Mouse (Mus musculus) T-helper 17 cell (primary cell): ENCODE results near the gene Prune1.

ENCODE experiments used
- in situ Hi-C, 2 experiments: fragments of 300-600 bp; cut with MboI, MseI; formaldehyde crosslinking; loops; 1 replicate in 1 of 2; 2 replicates in 1 of 2; pipeline ENCODE4 v1.15.1; 2025; ENCODE audit warnings: high pct_unique_total_duplicates in 2 of 2

Prune1 gene

DNA sequence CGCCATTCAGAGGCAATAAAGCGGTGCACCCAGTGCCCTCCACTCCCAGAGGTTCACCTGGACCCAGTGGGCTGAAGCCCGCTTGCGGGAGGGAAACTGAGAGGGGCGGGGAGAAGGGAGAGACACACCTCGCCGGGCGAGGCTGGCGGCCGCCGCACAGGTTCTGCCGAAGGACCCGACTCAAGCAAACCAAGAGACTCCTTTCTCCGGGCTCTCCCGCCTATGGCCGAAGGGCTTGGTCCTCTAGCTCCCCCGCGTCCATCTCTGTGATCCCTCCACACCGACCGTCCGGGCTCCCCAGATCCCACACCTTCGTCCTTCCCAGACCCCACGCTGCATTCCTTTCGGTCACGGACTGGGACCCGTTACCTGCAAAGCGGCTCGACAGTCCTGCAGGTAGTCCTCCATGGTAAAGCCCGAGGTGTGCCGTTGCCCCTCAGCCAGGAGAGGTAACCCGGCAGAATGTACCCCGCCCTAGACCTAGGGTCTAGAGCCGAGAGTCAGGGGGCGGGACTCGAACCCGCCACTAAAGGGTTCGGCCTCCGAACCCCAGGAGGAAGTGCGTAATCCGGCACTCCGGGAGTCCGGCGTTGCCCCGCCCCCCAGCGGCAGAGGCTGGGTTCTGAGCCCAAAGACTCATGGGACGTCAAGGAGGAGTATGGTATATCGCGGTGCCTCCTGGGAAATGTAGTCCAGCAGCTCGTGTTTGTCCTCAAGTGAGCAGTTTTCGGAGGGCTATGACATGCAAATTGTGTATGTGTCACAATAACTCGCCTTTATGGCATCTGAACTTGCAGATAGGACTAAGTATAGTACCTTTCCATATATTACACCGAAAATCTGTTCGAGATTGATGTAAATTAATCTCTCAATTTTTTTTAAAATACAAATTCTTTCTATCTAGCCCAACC, at the start of gene Prune1, which contains the start of gene Mindy1:
Gene Prune1 (minus strand): TSS at position 861 of the 911 bp plus-strand sequence.
Gene Mindy1 (plus strand): TSS at position 130 of the 911 bp plus-strand sequence.
- in situ Hi-C loops, result no loop called here

DNA sequence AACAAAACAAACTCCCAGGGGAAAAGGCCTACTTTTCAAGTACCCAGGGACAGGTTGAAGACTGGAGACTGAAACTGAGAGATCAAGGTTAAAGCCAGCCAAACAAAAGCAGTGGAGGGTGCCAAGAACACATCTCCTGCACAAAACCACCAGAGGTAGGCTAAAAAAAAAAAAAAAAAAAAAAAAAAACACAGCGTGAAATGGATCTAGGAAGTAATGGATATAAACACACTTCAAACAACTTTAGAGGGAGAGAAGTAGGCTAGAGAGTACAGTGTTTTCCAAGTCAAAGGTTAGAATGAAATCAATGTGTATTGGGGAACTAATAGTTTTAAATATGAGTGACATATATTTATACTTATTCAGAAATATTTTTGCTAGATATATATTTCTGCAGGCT, 49.7 kb upstream of the Prune1 start:
- in situ Hi-C loops, result loop anchor here (10.0 kb wide), 3 partner anchors 443 to 513 kb away; no protein-coding TSS in a partner anchor

DNA sequence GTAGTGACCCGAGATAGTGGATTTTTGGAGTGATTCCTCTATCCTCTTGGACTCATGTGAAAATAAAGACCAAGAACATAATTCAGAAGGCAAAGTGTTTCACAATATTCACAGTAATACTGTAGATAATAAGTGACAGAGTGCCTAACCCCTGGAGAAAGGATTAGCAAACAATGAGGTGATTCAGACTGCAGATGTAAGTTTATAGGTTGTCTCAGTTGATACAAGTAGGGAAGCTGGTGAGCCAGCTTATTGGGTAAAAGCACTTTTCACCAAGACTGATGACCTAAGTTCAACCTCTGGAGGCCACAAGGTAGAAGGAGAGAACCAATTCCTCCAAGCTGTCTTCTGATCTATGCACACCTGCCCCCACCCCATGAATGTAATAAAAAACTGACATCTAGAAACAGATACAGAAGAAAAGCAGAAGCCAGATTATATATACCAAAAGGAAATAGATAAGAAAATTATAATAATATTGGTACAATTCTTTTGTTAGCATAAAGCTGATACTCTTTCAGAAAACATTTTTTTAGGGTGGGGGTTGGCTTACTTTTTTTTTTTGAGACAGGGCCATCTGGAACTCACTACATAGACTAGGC, 47.0 kb upstream of the Prune1 start:
- in situ Hi-C loops, result no loop called here

DNA sequence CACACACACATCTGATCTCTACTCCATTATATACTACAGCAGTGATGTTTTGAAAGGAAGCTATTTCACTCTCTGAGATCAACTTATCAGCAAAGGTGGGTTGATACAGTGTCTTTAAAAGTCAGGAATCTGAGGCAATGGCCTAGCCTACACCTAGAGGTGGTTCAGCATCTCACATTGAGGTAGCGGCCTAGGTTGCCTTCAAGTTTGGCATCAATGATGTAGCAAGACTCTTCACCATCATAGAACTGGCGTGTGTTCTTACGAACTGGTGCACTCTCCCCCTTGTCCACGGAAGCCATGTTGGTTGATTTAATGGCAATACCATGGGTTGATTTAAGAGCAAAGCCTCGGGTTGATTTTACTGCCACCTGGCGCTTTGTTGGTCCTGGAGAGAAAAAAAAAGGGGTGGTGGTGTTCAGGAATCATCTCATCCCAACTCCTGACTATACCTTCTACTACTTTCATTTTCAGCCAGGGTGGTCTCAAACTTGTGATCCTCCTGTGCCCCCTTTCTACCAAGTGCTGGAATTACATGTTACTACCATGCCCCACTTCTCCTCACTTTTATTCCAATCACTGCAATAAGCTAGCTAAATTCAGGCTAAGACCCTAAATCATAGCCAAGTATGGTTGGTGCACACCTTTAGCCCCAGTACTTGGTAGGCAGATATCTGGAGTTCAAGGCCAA, 42.7 kb upstream of the Prune1 start:
- in situ Hi-C loops, result no loop called here

DNA sequence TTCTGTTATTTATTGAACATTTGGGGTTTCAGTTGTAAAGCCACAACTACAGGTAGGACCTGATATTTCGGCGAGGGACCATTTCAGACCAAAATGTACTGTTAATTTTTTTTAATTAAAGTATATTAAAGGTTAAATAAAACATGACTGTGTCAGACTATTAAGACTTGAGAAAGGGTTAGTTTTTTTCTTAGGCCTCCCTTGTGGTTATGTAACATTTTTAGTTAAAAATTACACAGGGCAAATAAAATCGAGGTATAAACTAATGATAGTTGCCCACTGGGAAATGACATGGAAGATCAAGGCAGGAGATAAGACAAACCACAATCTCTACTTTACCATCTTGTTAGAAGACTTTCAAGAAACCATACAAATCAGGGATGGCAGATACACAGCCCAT, 41.6 kb upstream of the Prune1 start:
- in situ Hi-C loops, result no loop called here

DNA sequence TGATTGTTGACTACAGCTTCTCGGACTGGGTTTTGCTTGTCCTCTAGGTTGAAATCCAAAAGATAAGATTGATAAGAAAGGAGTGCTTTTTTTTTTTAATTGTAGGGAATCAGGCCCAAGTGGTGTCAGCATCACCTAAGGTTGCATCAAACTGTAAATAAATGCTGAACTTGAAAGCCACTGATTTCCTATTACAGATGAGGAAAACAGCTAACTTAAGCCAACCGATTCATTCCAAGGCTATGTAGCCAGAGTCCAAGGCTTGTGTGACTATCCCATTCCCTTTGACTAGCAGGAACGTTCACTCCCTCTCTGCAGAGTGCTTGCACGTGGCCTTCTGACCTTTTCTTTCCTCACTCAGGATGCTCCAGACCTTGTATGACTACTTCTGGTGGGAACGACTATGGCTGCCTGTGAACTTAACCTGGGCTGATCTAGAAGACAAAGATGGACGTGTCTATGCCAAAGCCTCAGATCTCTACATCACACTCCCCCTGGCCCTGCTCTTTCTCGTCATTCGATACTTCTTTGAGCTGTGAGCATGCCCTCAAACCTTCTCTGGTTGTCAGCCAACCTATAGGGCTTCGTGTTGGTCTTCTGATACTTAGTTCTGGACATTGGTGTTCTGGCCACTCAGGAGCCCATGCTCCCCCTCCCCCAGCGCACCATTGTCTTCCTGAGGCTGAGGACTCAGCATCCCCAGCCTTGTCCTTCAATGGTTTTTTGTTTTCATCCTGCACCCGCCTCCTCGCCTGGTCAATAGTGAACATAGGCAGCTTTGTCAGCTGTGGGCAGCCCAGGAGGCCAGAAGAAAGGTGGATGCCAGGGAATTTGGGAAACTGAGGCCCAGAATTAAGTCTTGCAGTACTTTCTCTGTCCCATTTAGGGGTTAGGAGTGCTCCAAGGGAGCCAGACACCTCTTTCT, 38.1 kb upstream of the Prune1 start:
- in situ Hi-C loops, result no loop called here

DNA sequence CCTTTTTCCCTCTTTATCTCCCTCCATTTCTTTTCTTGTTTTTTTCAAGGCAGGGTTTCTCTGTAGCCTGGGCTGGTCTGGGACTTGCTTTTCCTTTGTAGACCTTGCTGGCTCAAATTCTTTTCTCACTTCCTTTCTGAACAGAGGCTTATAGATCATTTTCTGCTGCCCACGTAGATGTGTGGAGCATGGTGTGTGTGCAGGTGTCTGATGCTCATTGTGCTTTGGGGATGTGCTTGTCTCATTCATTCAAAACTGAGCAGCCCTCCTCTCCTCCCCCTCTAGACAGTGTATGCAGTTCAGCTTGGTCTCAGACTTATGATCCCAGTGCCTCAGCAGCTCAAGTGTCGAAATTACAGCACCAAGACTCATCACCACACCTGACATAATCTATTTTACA, 37.2 kb upstream of the Prune1 start:
- in situ Hi-C loops, result no loop called here

DNA sequence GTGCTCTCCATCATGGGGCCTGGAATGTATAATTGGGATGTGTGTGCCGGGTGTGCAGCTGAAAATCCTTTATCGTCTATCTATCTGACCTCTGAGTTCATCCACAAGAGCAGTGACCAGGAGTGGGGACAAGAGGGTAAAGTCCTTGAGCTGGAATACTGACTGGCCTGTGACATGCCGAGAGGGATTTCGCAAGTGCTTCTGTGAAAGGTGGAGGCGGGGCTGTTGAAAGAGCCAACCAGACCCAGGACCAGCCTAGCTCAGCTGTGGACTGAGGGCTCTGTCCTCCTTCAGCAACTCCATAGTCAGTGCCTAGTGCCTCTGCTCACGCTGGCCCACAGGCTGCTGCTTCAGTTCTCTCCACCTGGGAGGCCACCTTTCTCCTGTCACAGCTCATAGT, 36.7 kb upstream of the Prune1 start:
- in situ Hi-C loops, result no loop called here

DNA sequence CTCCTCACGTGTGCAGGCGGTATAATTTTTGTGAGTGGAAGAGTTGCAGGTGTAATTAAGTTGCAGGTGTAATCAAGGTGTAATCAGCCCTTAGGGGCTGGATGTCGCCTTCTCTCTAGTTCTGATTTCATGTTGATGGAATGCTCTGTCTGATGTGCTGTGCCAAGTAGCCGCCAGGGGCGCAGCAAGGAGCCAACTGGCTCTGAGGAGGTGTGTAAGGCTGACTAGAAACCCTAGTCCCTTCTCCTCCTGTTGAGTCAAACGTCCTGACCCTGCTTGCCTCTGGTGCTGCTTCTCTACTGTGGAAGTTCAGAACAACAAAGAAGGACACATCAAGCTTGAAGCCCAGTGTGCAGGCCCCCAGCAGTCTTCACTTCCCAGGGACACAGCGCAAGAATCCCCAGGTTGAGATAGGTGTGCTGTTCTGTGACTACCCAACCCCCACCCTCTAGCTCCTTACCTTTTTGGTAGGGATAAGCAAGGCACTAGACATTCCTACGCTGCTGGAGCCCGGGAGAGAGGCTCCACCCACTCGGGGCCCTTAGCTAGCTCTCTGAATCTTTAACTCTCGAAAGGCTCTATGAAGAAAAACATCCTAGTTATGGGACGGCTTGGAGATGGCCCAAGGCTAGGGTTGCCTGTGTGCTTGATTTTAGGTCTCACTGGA, 35.7 kb upstream of the Prune1 start:
- in situ Hi-C loops, result no loop called here

DNA sequence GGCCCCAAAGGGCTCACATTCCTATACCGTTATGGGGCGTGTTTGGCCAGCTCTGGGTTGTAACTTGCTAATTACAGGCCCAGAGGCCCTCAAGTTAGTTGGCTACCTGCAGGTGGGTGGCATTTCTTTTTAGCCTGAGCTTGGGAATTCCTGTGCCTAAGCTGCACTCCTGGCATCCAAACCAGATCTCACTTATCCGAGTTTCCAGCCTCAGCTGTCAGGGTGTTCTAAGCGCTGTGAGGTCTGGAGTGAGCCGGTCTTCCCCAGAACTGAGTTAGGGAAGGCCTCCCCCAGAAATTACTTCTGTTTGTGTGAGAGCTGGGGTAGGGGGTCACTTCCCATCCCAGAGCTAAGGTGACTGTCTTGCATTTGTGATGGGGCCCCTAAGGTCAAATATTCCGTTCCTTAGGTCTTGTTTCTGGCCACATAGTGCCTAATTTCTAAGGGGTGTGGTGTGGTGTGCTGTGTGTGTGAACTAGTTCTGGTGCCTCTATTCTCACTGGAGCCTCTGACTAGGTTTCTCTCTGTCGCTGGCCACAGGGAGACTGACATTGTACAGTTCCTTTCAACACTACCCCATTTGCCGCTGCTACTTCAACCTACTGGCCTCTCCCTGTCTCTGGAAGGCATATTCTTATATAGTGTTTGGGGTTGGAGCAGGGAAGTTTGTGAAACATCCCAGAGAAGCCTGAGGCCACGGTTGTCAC, 34.1 kb upstream of the Prune1 start:
- in situ Hi-C loops, result no loop called here

DNA sequence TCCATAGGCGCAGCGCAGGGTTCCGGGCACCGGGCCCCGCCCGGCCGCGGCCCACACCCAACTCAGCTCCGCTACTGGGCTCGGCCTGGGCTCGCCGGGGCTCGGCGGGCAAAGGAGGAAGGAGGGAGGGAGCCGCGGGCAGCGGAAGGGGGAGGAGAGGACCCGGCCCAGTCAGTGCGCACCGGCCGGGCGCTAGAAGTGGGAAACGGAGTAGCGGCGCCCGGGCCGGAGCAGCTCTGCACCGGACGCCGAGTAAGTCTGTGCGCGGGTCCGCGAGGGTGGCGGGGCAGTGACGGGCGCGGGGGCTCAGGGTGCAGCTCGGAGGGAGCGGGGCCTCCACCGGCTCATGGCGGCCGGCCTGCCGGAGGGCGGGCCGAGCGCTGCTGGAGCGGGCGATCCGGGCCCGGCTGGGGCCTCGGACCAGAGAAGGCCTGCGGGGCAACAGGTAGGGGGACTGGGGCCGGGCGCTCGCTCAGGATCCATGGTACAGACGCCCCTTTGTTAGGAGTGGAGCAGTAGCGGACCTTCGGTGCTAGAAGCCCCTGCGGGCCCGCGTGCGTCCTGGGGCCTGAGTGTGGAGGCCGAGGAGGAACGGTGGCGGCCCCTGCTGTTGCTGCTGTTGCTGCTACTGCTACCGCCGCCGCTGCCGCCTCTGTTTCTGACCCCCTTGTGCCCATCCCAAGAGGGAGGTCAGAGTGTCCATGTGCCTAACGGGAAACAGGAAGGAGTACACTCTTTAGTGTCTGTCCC, 33.4 kb upstream of the Prune1 start:
- in situ Hi-C loops, result no loop called here

DNA sequence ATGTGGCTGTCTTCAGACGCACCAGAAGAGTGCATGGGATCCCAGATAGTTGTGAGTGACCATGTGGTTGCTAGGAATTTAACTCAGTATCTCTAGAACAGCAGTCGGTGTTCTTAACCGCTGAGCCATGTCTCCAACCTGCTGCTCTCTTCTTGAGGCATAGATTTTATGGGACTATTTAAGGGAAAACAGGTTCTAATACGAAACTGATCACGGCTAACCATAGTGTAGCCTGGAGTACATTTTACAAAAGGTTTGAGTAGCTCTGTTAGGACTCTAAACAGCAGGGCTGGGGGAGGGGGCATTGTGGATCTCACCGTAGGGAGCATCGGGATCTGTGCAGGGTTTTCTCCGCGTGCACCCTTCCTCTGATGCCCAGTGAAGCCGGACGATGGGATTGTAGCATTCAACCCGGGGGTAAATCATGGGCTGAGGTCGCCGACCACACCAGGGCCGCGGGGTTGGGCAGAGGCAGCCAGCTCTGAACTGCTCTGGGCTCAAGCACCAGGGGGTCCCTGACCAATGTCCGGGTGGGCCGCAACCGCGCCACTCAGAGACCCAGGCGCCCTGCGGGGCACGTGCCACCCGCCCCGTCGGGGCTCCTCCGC, 32.7 kb upstream of the Prune1 start, which contains the start of gene Cers2:
Gene Cers2 (plus strand): TSS at position 306 of the 608 bp plus-strand sequence.
- in situ Hi-C loops, result no loop called here

DNA sequence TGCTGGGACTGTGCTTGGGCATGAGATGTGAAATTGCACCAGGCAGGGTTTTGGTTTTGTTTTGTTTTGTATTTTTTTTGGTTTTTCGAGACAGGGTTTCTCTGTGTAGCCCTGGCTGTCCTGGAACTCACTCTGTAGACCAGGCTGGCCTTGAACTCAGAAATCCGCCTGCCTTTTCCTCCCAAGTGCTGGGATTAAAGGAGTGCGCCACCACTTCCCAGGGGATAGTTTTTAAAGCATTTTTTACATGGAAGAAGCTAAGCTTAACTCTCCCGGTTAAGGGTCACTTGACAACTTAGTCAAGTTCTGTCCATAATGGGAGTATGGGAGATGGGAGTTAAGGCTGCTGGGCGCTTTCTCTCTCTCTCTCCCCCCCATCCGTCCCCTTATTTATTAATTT, 32.2 kb upstream of the Prune1 start:
- in situ Hi-C loops, result no loop called here

DNA sequence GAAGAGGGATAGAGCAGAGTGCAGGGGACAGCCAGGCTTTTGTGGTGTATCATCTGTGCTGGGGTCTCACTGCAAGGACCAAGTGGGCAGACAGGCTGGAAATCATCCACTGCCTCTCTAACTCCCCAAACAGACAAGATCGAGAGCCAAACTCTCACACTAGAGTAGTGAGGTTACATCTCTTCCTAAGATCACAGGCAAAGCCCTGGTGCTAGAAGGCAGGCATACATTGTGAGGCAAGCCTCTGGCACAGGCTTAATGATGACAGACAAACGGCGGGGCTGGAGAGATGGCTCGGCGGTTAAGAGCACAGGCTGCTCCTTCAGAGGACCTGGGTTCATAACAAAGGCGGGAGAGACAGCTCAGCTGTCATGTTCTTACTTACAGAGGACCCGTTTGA, 31.6 kb upstream of the Prune1 start:
- in situ Hi-C loops, result no loop called here

DNA sequence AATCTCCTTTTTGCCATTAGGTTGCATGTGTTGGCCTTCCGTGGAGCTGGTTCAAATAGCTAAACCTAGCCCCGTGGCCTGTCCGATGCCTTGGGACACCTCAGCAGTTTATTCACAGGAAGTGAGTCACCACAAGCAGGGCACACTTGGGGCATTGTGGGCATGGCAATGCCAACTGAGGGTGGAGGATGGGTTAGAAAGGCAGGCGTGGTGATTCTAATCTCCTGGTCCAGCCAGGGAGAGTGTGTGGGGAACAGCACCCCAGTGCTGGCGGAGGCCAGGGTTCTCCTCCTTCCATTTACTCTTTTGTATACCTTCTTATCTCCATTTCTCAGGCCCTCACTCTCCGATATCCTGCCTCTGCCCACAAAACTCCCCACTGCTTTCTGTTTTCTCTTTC, 30.7 kb upstream of the Prune1 start:
- in situ Hi-C loops, result no loop called here

DNA sequence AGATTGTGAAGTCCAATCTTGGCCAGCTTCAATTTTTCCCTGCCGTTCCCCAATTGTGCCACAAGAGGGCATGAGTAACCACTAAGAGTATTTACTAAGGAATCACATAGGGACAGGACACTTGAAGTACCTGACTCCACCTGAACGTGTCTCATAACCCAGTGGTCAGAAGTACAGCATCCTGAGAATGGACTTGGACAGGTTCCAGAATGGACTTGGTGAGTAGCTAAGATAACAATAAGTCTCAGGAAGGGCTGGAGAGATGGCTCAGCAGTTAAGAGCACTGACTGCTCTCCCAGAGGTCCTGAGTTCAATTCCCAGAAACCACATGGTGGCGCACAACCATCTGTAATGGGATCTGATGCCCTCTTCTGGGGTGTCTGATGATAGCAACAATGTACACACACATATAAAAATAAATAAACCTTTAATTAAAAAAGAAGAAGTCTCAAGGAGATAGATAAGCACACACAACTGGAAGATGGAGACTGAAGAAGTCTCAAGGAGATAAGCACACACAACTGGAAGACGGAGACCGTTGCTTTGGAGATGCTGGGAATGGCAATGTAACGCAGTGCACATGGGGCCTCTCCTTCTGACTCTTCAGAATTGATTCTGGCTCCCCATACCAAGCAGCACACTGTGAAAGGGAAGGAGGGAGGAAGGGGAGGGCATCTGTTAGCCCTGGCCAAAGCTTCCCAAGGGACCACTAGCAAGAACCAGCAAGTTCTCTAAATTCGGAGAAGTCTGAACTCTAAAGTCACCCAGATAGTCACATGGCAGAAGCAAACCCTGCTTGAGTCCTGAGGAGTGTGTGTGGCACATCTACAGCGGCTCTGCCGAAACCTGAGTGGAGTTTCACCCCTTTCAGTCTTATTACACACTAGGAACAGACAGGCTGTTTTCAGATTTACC, 29.3 kb upstream of the Prune1 start:
- in situ Hi-C loops, result no loop called here

DNA sequence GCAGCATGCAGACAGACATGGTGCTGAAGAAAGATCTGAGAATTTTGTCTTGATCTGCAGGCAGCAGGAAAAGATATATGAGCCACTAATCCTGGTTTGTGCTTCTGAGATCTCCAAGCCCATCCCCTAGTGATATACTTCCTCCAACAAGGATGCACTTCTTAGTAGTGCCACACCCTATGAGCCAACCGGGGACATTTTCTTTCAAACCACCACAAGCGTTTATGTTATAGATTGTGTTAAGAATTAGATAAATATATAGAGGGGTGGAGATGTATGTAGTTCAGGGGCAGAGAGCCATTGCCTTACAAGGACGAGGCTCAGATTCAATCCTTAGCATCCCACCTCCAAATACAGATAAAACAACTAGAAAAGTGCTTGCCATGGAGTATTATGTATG, 28.6 kb upstream of the Prune1 start:
- in situ Hi-C loops, result no loop called here

DNA sequence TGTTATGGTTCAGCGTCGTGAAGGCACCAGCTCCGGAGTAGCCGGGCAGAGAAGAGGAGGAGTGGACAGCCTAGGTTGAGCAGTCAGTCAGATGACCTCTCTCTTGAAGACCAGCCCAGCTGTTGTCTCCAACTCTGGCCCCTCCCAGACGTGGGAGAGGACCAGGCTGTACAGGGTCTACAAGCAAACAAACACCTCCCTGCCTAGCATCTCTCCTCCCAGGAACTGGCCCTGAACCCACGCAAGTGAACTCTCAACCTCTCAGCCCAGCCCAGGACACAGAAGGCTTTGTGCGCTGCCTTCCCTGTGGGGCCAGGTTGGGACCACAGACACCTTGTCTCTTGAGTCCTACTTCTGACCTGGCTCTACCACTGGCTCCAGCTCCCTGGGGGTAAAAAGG, 25.2 kb upstream of the Prune1 start, which contains the start of gene Anxa9:
Gene Anxa9 (minus strand): TSS at position 77 of the 400 bp plus-strand sequence.
- in situ Hi-C loops, result no loop called here
